Mouse (Mus musculus) brown adipose tissue, adult 24 weeks (tissue): ENCODE data around the gene Raver2. TPM values are rescaled to one million over a fixed set of nuclear protein-coding genes. Genes with fewer than 3 reads are reported as not detected.
A peak's percentile ranks its signal among the peaks of the same experiment; 100 is the strongest.

Experiments
- H3K27ac ChIP-seq: fragments of 200-500 bp; replicated peaks from 2 replicates; pipeline ENCODE4 v1.5.1; 2012; ENCODE audit warnings: low read depth, mild to moderate bottlenecking, low read length
- H3K4me1 ChIP-seq: fragments of 200-500 bp; 2 replicates; pipeline ENCODE4 v1.6.1; 2012; ENCODE audit warnings: low read length, mixed read lengths; ENCODE audit not compliant: control insufficient read depth, insufficient read depth, insufficient read length
- H3K4me3 ChIP-seq: fragments of 200-500 bp; 2 replicates; pipeline ENCODE4 v1.5.1; 2012; ENCODE audit warnings: low read depth, mild to moderate bottlenecking, low read length, moderate library complexity; ENCODE audit not compliant: insufficient read depth
- polyA plus RNA-seq: library from polyadenylated mRNA; stranded (reverse); fragments of >200 nt; gene quantifications from 2 replicates; pipeline ENCODE4 v1.2.4, GENCODE M21; 2012; ENCODE audit not compliant: missing spikeins, insufficient read depth, insufficient read length

Gene Raver2
- 2.8 and 4.3 TPM in 2 replicates for polyA plus RNA-seq

GRCm38 (mm10) chr4:101068786-101069153 lies at the start of gene Raver2:
Gene Raver2, plus strand, starts transcription at chr4:101068983.
- Histone ChIP-seq H3K27ac (no peak within 1 kb of the TSS), H3K4me1 (no peaks in the 10 kb centered on the region), H3K4me3 (peak within 1 kb of the TSS; percentile 38)

GRCm38 (mm10) chr4:101020596-101020995 lies 48.2 kb upstream of the Raver2 start, which contains the start of gene Gm10577:
Gene Gm10577, minus strand, starts transcription at chr4:101020696.
- Histone ChIP-seq H3K4me3 (no peak within 1 kb of the TSS), H3K27ac (no peak within 1 kb of the TSS), H3K4me1 (no peaks in the 10 kb centered on the region)

- H3K4me3 ChIP-seq: no peak overlapping the region
- no peak overlapping the region for H3K27ac ChIP-seq
- no peaks in the 10 kb centered on the region for H3K4me1 ChIP-seq
Observed at GRCm38 (mm10) chr4:101026566-101026965, 42.2 kb upstream of the Raver2 start.

- H3K4me1 ChIP-seq: no peaks in the 10 kb centered on the region
- no peak overlapping the region for H3K4me3 ChIP-seq
- H3K27ac ChIP-seq: no peak overlapping the region
Observed at GRCm38 (mm10) chr4:101026995-101027394, 41.8 kb upstream of the Raver2 start.

- Histone ChIP-seq H3K4me3 (no peak overlapping the region), H3K4me1 (no peaks in the 10 kb centered on the region), H3K27ac (no peak overlapping the region)
Observed at GRCm38 (mm10) chr4:101027852-101028411, 40.9 kb upstream of the Raver2 start.

- no peak overlapping the region for H3K27ac ChIP-seq
- H3K4me3 ChIP-seq: no peak overlapping the region
Observed at GRCm38 (mm10) chr4:101033047-101033446, 35.7 kb upstream of the Raver2 start.

GRCm38 (mm10) chr4:101035131-101035530 lies 33.7 kb upstream of the Raver2 start:
- Histone ChIP-seq H3K4me1 (no peaks in the 10 kb centered on the region), H3K27ac (no peak overlapping the region), H3K4me3 (no peak overlapping the region)

More at GRCm38 (mm10) chr4:101033047-101033446, 35.7 kb upstream of the Raver2 start:
- no peaks in the 10 kb centered on the region for H3K4me1 ChIP-seq

- H3K4me3 ChIP-seq: no peak overlapping the region
- no peaks in the 10 kb centered on the region for H3K4me1 ChIP-seq
- no peak overlapping the region for H3K27ac ChIP-seq
Observed at GRCm38 (mm10) chr4:101037156-101037555, 31.6 kb upstream of the Raver2 start.

- Histone ChIP-seq H3K27ac (no peak overlapping the region), H3K4me3 (no peak overlapping the region), H3K4me1 (no peaks in the 10 kb centered on the region)
Observed at GRCm38 (mm10) chr4:101043691-101044090, 25.1 kb upstream of the Raver2 start.

GRCm38 (mm10) chr4:101044149-101044548 lies 24.6 kb upstream of the Raver2 start:
- no peak overlapping the region for H3K27ac ChIP-seq
- H3K4me1 ChIP-seq: no peaks in the 10 kb centered on the region

GRCm38 (mm10) chr4:101046576-101046975 lies 22.2 kb upstream of the Raver2 start:
- Histone ChIP-seq H3K4me1 (no peaks in the 10 kb centered on the region), H3K4me3 (no peak overlapping the region), H3K27ac (no peak overlapping the region)

More at GRCm38 (mm10) chr4:101044149-101044548, 24.6 kb upstream of the Raver2 start:
- no peak overlapping the region for H3K4me3 ChIP-seq

- no peak overlapping the region for H3K27ac ChIP-seq
- H3K4me1 ChIP-seq: no peaks in the 10 kb centered on the region
- H3K4me3 ChIP-seq: no peak overlapping the region
Observed at GRCm38 (mm10) chr4:101062146-101062545, 6.6 kb upstream of the Raver2 start.

GRCm38 (mm10) chr4:101066401-101066800 lies 2.4 kb upstream of the Raver2 start:
- H3K4me3 ChIP-seq: no peak overlapping the region
- no peak overlapping the region for H3K27ac ChIP-seq
- H3K4me1 ChIP-seq: no peaks in the 10 kb centered on the region

GRCm38 (mm10) chr4:101069154-101069971 lies 580 bp downstream of the Raver2 start:
- H3K4me3 ChIP-seq: peak overlapping the region; percentile 38
- H3K4me1 ChIP-seq: no peaks in the 10 kb centered on the region
- H3K27ac ChIP-seq: no peak overlapping the region

GRCm38 (mm10) chr4:101071570-101071969 lies 2.8 kb downstream of the Raver2 start:
- H3K27ac ChIP-seq: no peak overlapping the region
- no peaks in the 10 kb centered on the region for H3K4me1 ChIP-seq
- H3K4me3 ChIP-seq: no peak overlapping the region

- no peak overlapping the region for H3K27ac ChIP-seq
- no peak overlapping the region for H3K4me3 ChIP-seq
- no peaks in the 10 kb centered on the region for H3K4me1 ChIP-seq
Observed at GRCm38 (mm10) chr4:101076425-101076824, 7.6 kb downstream of the Raver2 start.
